Mouse (Mus musculus): ENCODE results near the gene Map2k5. TPM values are rescaled to one million over a fixed set of nuclear protein-coding genes. Genes with fewer than 3 reads are reported as not detected.

The Map2k5 gene
- polyA plus RNA-seq, 1 experiment from 2014 or later = 29.1 TPM

- H3K4me1 ChIP-seq (ENCODE audit: control insufficient read depth, insufficient read depth, low read length) = peaks cover 26% of the 10 kb centered on the region
- no peaks in the 10 kb centered on the region for H3K9me3 ChIP-seq (replicated peaks; ENCODE audit: control insufficient read depth, low read length)
- ATAC-seq (replicated peaks; ENCODE audit: extremely low read depth, insufficient read depth, low FRiP score) = no peak
Measured at GRCm38 (mm10) chr9:63138481-63138967, 239.2 kb downstream of the Map2k5 start.

DNA sequence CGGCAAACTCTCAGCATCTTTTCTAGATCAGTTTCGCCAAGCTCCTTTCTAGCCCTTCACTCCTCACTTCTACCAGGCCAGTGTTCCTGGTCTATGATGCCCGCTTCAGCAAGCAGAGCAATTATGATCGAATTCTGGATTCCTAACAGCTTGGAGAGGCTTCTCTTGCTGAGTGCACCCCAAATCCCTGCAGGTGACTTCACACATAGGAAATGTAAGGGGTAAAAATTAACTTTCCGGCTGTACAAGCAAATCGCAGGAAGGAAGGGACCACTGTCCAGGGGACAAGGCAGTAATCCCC is 240.1 kb downstream of the Map2k5 start:
- Histone ChIP-seq H3K27ac (ENCODE audit: low read length) (no peak overlapping the region), H3K4me2 (ENCODE audit: low read depth, low read length) (no peak overlapping the region), H3K9ac (ENCODE audit: low read length) (no peak overlapping the region), H3K27me3 (ENCODE audit: control insufficient read depth, insufficient read depth, low read length) (peaks cover 73% of the 10 kb centered on the region), H3K36me3 (ENCODE audit: control insufficient read depth, insufficient read depth) (no peaks in the 10 kb centered on the region), H3K4me3 (ENCODE audit: low read length) (no peak overlapping the region), H3K4me1 (ENCODE audit: control insufficient read depth, insufficient read depth, low read length) (peaks cover 27% of the 10 kb centered on the region), H3K9me3 (replicated peaks; ENCODE audit: control insufficient read depth, low read length) (no peaks in the 10 kb centered on the region)
- 9% methylated on average over 6 of the region's 6 CpGs for WGBS
- ATAC-seq (replicated peaks; ENCODE audit: extremely low read depth, insufficient read depth, low FRiP score) = no peak

More at GRCm38 (mm10) chr9:63138481-63138967, 239.2 kb downstream of the Map2k5 start:
- Histone ChIP-seq H3K4me3 (ENCODE audit: low read length) (peak overlapping the region; percentile 24), H3K36me3 (ENCODE audit: control insufficient read depth, insufficient read depth) (no peaks in the 10 kb centered on the region), H3K4me2 (ENCODE audit: low read depth, low read length) (peak overlapping the region; percentile 56), H3K27ac (ENCODE audit: low read length) (no peak overlapping the region), H3K27me3 (ENCODE audit: control insufficient read depth, insufficient read depth, low read length) (peaks cover 83% of the 10 kb centered on the region), H3K9ac (ENCODE audit: low read length) (no peak overlapping the region)
- under 1% methylated on average over 31 of the region's 31 CpGs for WGBS

DNA sequence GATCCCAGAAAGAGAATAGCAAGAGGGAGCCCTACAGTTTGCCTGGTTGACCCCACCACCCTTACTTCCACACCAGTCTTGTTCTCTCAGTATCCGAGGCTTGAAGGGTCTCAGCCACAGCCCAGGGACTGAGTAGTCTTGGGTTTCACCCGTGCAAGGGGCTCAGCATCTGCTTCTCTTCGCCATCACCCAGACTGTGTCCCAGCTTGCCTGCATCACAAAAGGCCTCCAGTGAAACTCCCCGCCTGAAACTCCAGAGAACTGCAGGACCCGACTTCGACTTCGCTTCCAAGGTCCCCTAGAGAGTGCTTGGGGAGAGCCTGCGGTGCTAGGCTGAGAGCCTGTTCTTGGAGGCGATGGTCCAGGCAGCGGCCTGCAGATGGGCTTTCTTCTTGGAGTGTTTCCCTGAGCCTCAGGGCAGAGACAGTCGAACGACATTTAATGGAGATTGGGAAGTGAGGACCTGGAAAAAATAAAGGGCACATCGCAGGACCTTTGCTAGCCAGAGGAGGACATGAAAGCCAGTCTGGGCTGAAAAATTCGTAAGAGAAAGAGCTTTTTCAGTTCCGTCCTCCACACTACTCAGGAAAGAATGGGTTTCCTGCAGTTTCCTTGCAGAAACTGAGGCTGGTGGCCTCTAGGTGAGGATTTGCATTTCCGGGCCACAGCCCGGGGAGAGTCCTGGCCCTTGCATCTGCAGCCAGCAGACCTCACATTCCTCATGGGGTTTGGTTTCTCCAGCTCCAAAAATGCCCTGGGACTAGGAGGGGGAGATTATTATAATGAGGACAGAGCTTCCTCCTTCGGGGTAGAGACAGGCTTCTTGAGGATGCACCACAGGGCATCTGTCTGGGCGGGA is 240.7 kb downstream of the Map2k5 start:
- ATAC-seq (replicated peaks; ENCODE audit: extremely low read depth, insufficient read depth, low FRiP score) = no peak
- Histone ChIP-seq H3K9ac (ENCODE audit: low read length) (no peak overlapping the region), H3K27me3 (ENCODE audit: control insufficient read depth, insufficient read depth, low read length) (peaks cover 68% of the 10 kb centered on the region), H3K4me2 (ENCODE audit: low read depth, low read length) (no peak overlapping the region), H3K4me3 (ENCODE audit: low read length) (no peak overlapping the region), H3K36me3 (ENCODE audit: control insufficient read depth, insufficient read depth) (no peaks in the 10 kb centered on the region), H3K9me3 (replicated peaks; ENCODE audit: control insufficient read depth, low read length) (no peaks in the 10 kb centered on the region), H3K4me1 (ENCODE audit: control insufficient read depth, insufficient read depth, low read length) (peaks cover 21% of the 10 kb centered on the region), H3K27ac (ENCODE audit: low read length) (no peak overlapping the region)
- WGBS = 4% methylated on average over 19 of the region's 19 CpGs

DNA sequence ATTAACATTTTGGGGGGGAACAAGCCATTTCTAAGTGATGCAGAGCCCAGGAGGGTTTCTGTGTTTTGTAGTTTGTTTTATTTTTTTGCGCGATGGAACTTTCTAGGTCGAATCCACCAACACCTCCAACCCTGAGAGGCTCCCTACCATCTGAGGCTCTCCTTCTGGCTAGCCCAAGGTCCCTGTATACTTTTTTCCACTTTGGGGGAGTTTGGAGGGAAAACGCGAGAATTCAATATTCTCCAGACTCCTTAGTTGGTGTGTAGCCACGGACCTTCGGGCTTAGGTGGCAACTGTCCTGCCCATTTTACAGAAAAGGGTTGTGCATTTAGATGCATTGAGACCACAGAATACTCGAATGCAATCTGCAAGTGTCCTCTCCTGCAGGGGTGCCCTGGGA is 241.5 kb downstream of the Map2k5 start:
- no peak overlapping the region for H3K9ac ChIP-seq (ENCODE audit: low read length)
- peaks cover 60% of the 10 kb centered on the region for H3K27me3 ChIP-seq (ENCODE audit: control insufficient read depth, insufficient read depth, low read length)
- no peak overlapping the region for H3K4me2 ChIP-seq (ENCODE audit: low read depth, low read length)
- no peak overlapping the region for H3K27ac ChIP-seq (ENCODE audit: low read length)
- H3K4me1 ChIP-seq (ENCODE audit: control insufficient read depth, insufficient read depth, low read length) = peaks cover 23% of the 10 kb centered on the region
- 8% methylated on average over 8 of the region's 8 CpGs for WGBS
- no peaks in the 10 kb centered on the region for H3K9me3 ChIP-seq (replicated peaks; ENCODE audit: control insufficient read depth, low read length)
- H3K36me3 ChIP-seq (ENCODE audit: control insufficient read depth, insufficient read depth) = no peaks in the 10 kb centered on the region
- H3K4me3 ChIP-seq (ENCODE audit: low read length) = no peak overlapping the region
- ATAC-seq (replicated peaks; ENCODE audit: extremely low read depth, insufficient read depth, low FRiP score) = no peak

GRCm38 (mm10) chr9:63135801-63136200 is 241.9 kb downstream of the Map2k5 start:
- Histone ChIP-seq H3K4me1 (ENCODE audit: control insufficient read depth, insufficient read depth, low read length) (peaks cover 23% of the 10 kb centered on the region), H3K9me3 (replicated peaks; ENCODE audit: control insufficient read depth, low read length) (no peaks in the 10 kb centered on the region), H3K27ac (ENCODE audit: low read length) (no peak overlapping the region), H3K4me3 (ENCODE audit: low read length) (peak overlapping the region; percentile 44), H3K4me2 (ENCODE audit: low read depth, low read length) (peak overlapping the region; percentile 65), H3K27me3 (ENCODE audit: control insufficient read depth, insufficient read depth, low read length) (peaks cover 56% of the 10 kb centered on the region), H3K36me3 (ENCODE audit: control insufficient read depth, insufficient read depth) (no peaks in the 10 kb centered on the region), H3K9ac (ENCODE audit: low read length) (no peak overlapping the region)
- WGBS = under 1% methylated on average over 16 of the region's 16 CpGs
- ATAC-seq (replicated peaks; ENCODE audit: extremely low read depth, insufficient read depth, low FRiP score) = no peak

- no peak for ATAC-seq (replicated peaks; ENCODE audit: extremely low read depth, insufficient read depth, low FRiP score)
- peaks cover 53% of the 10 kb centered on the region for H3K27me3 ChIP-seq (ENCODE audit: control insufficient read depth, insufficient read depth, low read length)
- WGBS = 2% methylated on average over 11 of the region's 11 CpGs
- H3K27ac ChIP-seq (ENCODE audit: low read length) = no peak overlapping the region
- no peak overlapping the region for H3K9ac ChIP-seq (ENCODE audit: low read length)
- peak overlapping the region; percentile 65 for H3K4me2 ChIP-seq (ENCODE audit: low read depth, low read length)
- H3K36me3 ChIP-seq (ENCODE audit: control insufficient read depth, insufficient read depth) = no peaks in the 10 kb centered on the region
- H3K4me1 ChIP-seq (ENCODE audit: control insufficient read depth, insufficient read depth, low read length) = peaks cover 23% of the 10 kb centered on the region
- H3K4me3 ChIP-seq (ENCODE audit: low read length) = peak overlapping the region; percentile 44
- no peaks in the 10 kb centered on the region for H3K9me3 ChIP-seq (replicated peaks; ENCODE audit: control insufficient read depth, low read length)
Measured at GRCm38 (mm10) chr9:63135356-63135755, 242.3 kb downstream of the Map2k5 start.

DNA sequence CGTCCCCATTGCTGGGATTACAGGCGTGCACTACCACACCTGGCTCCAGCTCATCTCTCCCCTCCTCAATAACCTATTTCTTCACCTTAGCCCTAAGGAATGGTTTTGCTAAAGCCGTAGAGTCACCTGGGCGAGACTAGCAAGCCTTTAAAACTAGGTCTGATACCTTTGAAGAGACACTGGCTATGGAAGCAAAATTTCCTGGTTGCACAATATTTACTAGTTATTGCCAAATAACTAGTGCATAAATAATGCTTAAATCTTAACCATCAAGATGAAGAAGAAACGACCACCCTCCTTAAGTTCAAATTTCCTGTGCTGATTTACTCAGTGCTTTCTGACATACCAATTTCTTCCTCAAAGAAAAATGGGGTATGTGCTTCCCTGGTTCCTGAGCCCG is 244.0 kb downstream of the Map2k5 start:
- Histone ChIP-seq H3K4me2 (ENCODE audit: low read depth, low read length) (peak overlapping the region; percentile 70), H3K4me1 (ENCODE audit: control insufficient read depth, insufficient read depth, low read length) (peaks cover 19% of the 10 kb centered on the region), H3K27me3 (ENCODE audit: control insufficient read depth, insufficient read depth, low read length) (peaks cover 38% of the 10 kb centered on the region), H3K9me3 (replicated peaks; ENCODE audit: control insufficient read depth, low read length) (no peaks in the 10 kb centered on the region), H3K9ac (ENCODE audit: low read length) (peak overlapping the region; percentile 62), H3K27ac (ENCODE audit: low read length) (no peak overlapping the region), H3K4me3 (ENCODE audit: low read length) (peak overlapping the region; percentile 46), H3K36me3 (ENCODE audit: control insufficient read depth, insufficient read depth) (no peaks in the 10 kb centered on the region)
- 19% methylated on average over 6 of the region's 6 CpGs for WGBS
- ATAC-seq (replicated peaks; ENCODE audit: extremely low read depth, insufficient read depth, low FRiP score) = no peak

GRCm38 (mm10) chr9:63132673-63133601 is 244.8 kb downstream of the Map2k5 start:
- H3K4me2 ChIP-seq (ENCODE audit: low read depth, low read length) = peak overlapping the region; percentile 76
- 1% methylated on average over 48 of the region's 48 CpGs for WGBS
- H3K27me3 ChIP-seq (ENCODE audit: control insufficient read depth, insufficient read depth, low read length) = peaks cover 32% of the 10 kb centered on the region
- peak overlapping the region; percentile 83 for H3K27ac ChIP-seq (ENCODE audit: low read length)
- H3K4me3 ChIP-seq (ENCODE audit: low read length) = peak overlapping the region; percentile 74
- H3K36me3 ChIP-seq (ENCODE audit: control insufficient read depth, insufficient read depth) = no peaks in the 10 kb centered on the region
- H3K4me1 ChIP-seq (ENCODE audit: control insufficient read depth, insufficient read depth, low read length) = peaks cover 16% of the 10 kb centered on the region
- no peaks in the 10 kb centered on the region for H3K9me3 ChIP-seq (replicated peaks; ENCODE audit: control insufficient read depth, low read length)
- peak overlapping the region; percentile 81 for H3K9ac ChIP-seq (ENCODE audit: low read length)
- ATAC-seq (replicated peaks; ENCODE audit: extremely low read depth, insufficient read depth, low FRiP score) = peak; percentile 99

Data from heart, embryonic 16.5 days (tissue).